Mouse (Mus musculus) bone marrow macrophage, adult 2 months (primary cell): ENCODE measurements around the gene 4932415D10Rik. TPM values are rescaled to one million over a fixed set of nuclear protein-coding genes. Genes with fewer than 3 reads are reported as not detected.

Experiments used
- H3K27ac ChIP-seq: 2 replicates; pipeline ENCODE4 v1.5.1; 2012; ENCODE audit warnings: low read depth, low read length; ENCODE audit not compliant: insufficient read depth
- H3K4me1 ChIP-seq: 2 replicates; pipeline ENCODE4 v1.6.1; 2012; ENCODE audit warnings: low read length; ENCODE audit not compliant: control insufficient read depth, insufficient read depth
- H3K4me3 ChIP-seq: 2 replicates; pipeline ENCODE4 v1.5.1; 2012; ENCODE audit warnings: mild to moderate bottlenecking, low read length, moderate library complexity; ENCODE audit not compliant: insufficient read depth
- CTCF ChIP-seq: IDR thresholded peaks from 2 replicates; pipeline ENCODE4 v1.5.1; 2012; ENCODE audit warnings: low read depth, mild to moderate bottlenecking, low read length, moderate library complexity
- POLR2A ChIP-seq: IDR thresholded peaks from 2 replicates; pipeline ENCODE4 v1.6.1; 2012; ENCODE audit warnings: mild to moderate bottlenecking, low read depth, low read length, borderline replicate concordance
- polyA plus RNA-seq: library from polyadenylated mRNA; stranded (reverse); fragments of >200 nt; gene quantifications from 2 replicates; pipeline ENCODE4 v1.2.4, GENCODE M21; 2012; ENCODE audit not compliant: missing spikeins, insufficient read depth, insufficient read length

The 4932415D10Rik gene
- not detected in 2 replicates for polyA plus RNA-seq

GRCm38 (mm10) chr10:82316482-82316881, at the start of gene 4932415D10Rik:
TSS of gene 4932415D10Rik (minus strand) at chr10:82316582.
- no peak within 1 kb of the TSS for H3K4me3 ChIP-seq
- no peak within 1 kb of the TSS for H3K27ac ChIP-seq
- TF ChIP-seq CTCF (no peak), POLR2A (no peak)
- H3K4me1 ChIP-seq, result no peaks in the 10 kb centered on the region

- TF ChIP-seq CTCF (no peak), POLR2A (no peak)
- Histone ChIP-seq H3K27ac (no peak overlapping the region), H3K4me3 (no peak overlapping the region), H3K4me1 (no peaks in the 10 kb centered on the region)
Measured at GRCm38 (mm10) chr10:82361911-82362310, 45.5 kb upstream of the 4932415D10Rik start.

- TF ChIP-seq CTCF (no peak), POLR2A (no peak)
- Histone ChIP-seq H3K4me3 (no peak overlapping the region), H3K27ac (no peak overlapping the region), H3K4me1 (no peaks in the 10 kb centered on the region)
Measured at GRCm38 (mm10) chr10:82355401-82355800, 39.0 kb upstream of the 4932415D10Rik start.

GRCm38 (mm10) chr10:82354083-82355010, 38.0 kb upstream of the 4932415D10Rik start, which contains the start of gene Gm4924:
TSS of gene Gm4924 (plus strand) at chr10:82354255.
- H3K4me1 ChIP-seq, result no peaks in the 10 kb centered on the region
- peak within 1 kb of the TSS; percentile 80 for H3K27ac ChIP-seq
- H3K4me3 ChIP-seq, result peak within 1 kb of the TSS; percentile 76
- TF ChIP-seq POLR2A, result 0 out of 2 replicates have a peak, but pooled peaks have one; percentile 5
- no peak for TF ChIP-seq CTCF

- Histone ChIP-seq H3K4me3 (no peak overlapping the region), H3K4me1 (no peaks in the 10 kb centered on the region), H3K27ac (no peak overlapping the region)
- TF ChIP-seq POLR2A (no peak), CTCF (no peak)
Measured at GRCm38 (mm10) chr10:82329826-82330225, 13.4 kb upstream of the 4932415D10Rik start.

GRCm38 (mm10) chr10:82320134-82320533, 3.8 kb upstream of the 4932415D10Rik start:
- TF ChIP-seq CTCF (no peak), POLR2A (no peak)
- no peaks in the 10 kb centered on the region for H3K4me1 ChIP-seq
- no peak overlapping the region for H3K4me3 ChIP-seq
- no peak overlapping the region for H3K27ac ChIP-seq

- Histone ChIP-seq H3K27ac (no peak overlapping the region), H3K4me1 (no peaks in the 10 kb centered on the region), H3K4me3 (no peak overlapping the region)
- TF ChIP-seq CTCF (no peak), POLR2A (no peak)
Measured at GRCm38 (mm10) chr10:82296440-82296839, 19.9 kb downstream of the 4932415D10Rik start.

GRCm38 (mm10) chr10:82257331-82257730, 59.1 kb downstream of the 4932415D10Rik start:
- Histone ChIP-seq H3K4me1 (no peaks in the 10 kb centered on the region), H3K4me3 (no peak overlapping the region), H3K27ac (no peak overlapping the region)
- TF ChIP-seq POLR2A, result no peak
- no peak for TF ChIP-seq CTCF

- H3K4me1 ChIP-seq, result no peaks in the 10 kb centered on the region
- no peak overlapping the region for H3K27ac ChIP-seq
- no peak overlapping the region for H3K4me3 ChIP-seq
- no peak for TF ChIP-seq POLR2A
- no peak for TF ChIP-seq CTCF
Measured at GRCm38 (mm10) chr10:82245021-82245420, 71.4 kb downstream of the 4932415D10Rik start.

- H3K4me3 ChIP-seq, result peak overlapping the region; percentile 75
- no peak for TF ChIP-seq POLR2A
- no peak for TF ChIP-seq CTCF
- no peak overlapping the region for H3K27ac ChIP-seq
- H3K4me1 ChIP-seq, result no peaks in the 10 kb centered on the region
Measured at GRCm38 (mm10) chr10:82241401-82241788, 75.0 kb downstream of the 4932415D10Rik start.
